Mouse (Mus musculus): ENCODE measurements at regions not wholly inside any gene's neighbourhood (a gene's known extent, or its start where the extent isn't known, plus 50 kb on each side); places are given as distances from the start of the nearest gene placed in this dataset.
A peak's percentile ranks its signal among the peaks of the same experiment; 100 is the strongest.

DNA sequence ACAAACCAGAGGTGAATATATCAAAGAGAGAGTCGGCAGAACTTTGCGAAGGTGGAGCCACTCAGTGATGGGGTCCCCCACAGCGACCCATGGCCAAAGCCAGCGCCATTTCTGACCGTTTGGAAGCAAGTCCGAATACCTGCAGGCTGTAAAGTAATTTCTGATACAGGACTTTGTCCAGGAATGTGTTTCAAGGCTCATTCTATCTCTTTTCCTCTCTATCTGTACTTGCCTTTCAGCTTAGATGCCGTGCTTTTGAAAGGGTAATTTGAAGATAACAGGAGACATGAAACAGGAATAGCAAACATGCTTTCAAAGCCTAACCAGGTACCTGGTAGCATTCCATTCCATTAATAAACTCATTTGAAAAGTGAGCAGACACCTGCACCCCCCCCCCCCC is 221.6 kb upstream of the Adgrl2 start:
- H3K4me2 ChIP-seq (replicated peaks), result 0 out of 2 replicates have a peak overlapping the region, but pooled peaks have one; percentile 9
- H3K9me3 ChIP-seq, result no peaks in the 10 kb centered on the region
- ATAC-seq, result peak; percentile 66
- H3K4me1 ChIP-seq (replicated peaks), result no peaks in the 10 kb centered on the region; the same call in 1 of the 2 replicates
- 72% methylated on average over 7 of the region's 7 CpGs for WGBS
- no peak overlapping the region for H3K27ac ChIP-seq
- no peak overlapping the region for H3K4me3 ChIP-seq (replicated peaks)
- no peaks in the 10 kb centered on the region for H3K36me3 ChIP-seq
- no peaks in the 10 kb centered on the region for H3K27me3 ChIP-seq (replicated peaks)
- no peak overlapping the region for H3K9ac ChIP-seq

DNA sequence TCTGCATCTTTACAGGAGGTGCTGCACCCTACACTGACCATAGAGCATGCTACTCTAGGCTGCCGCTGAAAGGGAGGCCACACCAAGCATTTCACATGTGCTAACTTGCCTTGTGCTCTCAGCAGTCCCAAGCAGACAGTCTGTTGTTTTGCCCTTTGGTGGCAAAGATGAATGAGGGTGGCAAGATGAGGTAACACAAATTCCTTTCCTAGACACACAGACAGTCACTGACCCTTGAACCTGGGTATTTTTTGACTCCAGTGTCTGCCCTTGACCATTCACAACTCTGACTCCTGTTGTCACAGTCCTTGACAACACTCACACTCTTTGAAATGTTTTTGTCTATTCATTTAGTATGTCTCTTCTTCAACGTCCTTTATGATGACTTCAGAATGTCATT is 218.9 kb upstream of the Adgrl2 start:
- WGBS, result 89% methylated on average over 2 of the region's 2 CpGs
- ATAC-seq, result no peak
- Histone ChIP-seq H3K27me3 (replicated peaks) (no peaks in the 10 kb centered on the region), H3K4me1 (replicated peaks) (no peaks in the 10 kb centered on the region; the same call in 1 of the 2 replicates), H3K27ac (no peak overlapping the region), H3K4me2 (replicated peaks) (no peak overlapping the region), H3K9me3 (no peaks in the 10 kb centered on the region), H3K9ac (no peak overlapping the region), H3K36me3 (no peaks in the 10 kb centered on the region), H3K4me3 (replicated peaks) (no peak overlapping the region)

- WGBS, result 59% methylated on average over 5 of the region's 5 CpGs
These were observed 213.1 kb upstream of the Adgrl2 start for GRCm38 (mm10) chr3:149203451-149203850.

DNA sequence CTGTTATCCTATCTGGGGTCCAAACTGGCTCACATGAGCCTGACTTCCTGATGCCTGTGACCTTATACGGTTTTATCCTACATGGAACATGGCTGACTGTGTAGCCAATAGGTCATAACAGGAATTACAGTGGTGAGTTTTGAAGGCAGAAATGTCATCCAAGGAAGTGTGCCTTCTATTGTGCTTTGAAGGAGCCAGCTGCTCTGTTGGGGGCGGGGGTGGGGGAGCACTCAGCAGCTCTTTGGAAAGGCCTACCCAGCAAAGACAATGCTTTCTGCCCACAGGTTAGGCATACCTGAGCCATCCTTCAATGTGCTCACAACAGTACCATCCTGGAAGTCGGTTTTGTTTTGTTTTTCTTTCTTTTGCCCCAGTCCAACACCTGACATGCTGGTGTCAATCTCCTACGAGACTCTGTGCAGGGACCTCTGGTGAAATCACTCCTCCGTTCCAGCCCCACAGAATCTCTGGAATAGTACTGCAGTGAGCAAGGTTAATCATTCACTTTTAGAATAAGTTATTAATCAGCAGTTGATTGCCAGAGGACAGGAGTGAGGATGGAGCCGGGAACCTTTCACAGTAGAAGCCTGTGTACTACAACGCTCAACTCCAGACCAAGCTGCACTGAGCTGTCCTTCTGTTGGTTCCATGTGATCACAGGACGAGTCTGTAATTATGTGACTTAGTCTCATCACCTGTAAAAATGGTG is 206.3 kb upstream of the Adgrl2 start:
- H3K9ac ChIP-seq, result no peak overlapping the region
- peak overlapping the region; percentile 62; the same call in 1 of the 2 replicates for H3K27ac ChIP-seq
- H3K4me2 ChIP-seq (replicated peaks), result peak overlapping the region; percentile 24; the same call in 1 of the 2 replicates
- H3K36me3 ChIP-seq, result no peaks in the 10 kb centered on the region
- H3K4me1 ChIP-seq (replicated peaks), result no peaks in the 10 kb centered on the region
- peak; percentile 98 for ATAC-seq
- no peaks in the 10 kb centered on the region for H3K27me3 ChIP-seq (replicated peaks)
- no peaks in the 10 kb centered on the region for H3K9me3 ChIP-seq
- 71% methylated on average over 8 of the region's 8 CpGs for WGBS
- no peak overlapping the region for H3K4me3 ChIP-seq (replicated peaks)

More at GRCm38 (mm10) chr3:149203451-149203850, 213.1 kb upstream of the Adgrl2 start:
- Histone ChIP-seq H3K4me3 (replicated peaks) (no peak overlapping the region), H3K36me3 (no peaks in the 10 kb centered on the region), H3K4me2 (replicated peaks) (no peak overlapping the region), H3K9ac (no peak overlapping the region), H3K9me3 (no peaks in the 10 kb centered on the region), H3K4me1 (replicated peaks) (no peaks in the 10 kb centered on the region), H3K27ac (no peak overlapping the region), H3K27me3 (replicated peaks) (no peaks in the 10 kb centered on the region)
- no peak for ATAC-seq

- WGBS, result 84% methylated on average over 19 of the region's 19 CpGs
- H3K27me3 ChIP-seq (replicated peaks), result no peaks in the 10 kb centered on the region
- H3K4me3 ChIP-seq (replicated peaks), result no peak overlapping the region
- H3K4me1 ChIP-seq (replicated peaks), result peaks cover 4% of the 10 kb centered on the region; the same call in 1 of the 2 replicates
- no peak for ATAC-seq
- no peak overlapping the region for H3K9ac ChIP-seq
- H3K9me3 ChIP-seq, result no peaks in the 10 kb centered on the region
- no peaks in the 10 kb centered on the region for H3K36me3 ChIP-seq
- H3K27ac ChIP-seq, result no peak overlapping the region
- H3K4me2 ChIP-seq (replicated peaks), result no peak overlapping the region
These were observed 200.7 kb upstream of the Adgrl2 start for GRCm38 (mm10) chr3:149190856-149191576.

DNA sequence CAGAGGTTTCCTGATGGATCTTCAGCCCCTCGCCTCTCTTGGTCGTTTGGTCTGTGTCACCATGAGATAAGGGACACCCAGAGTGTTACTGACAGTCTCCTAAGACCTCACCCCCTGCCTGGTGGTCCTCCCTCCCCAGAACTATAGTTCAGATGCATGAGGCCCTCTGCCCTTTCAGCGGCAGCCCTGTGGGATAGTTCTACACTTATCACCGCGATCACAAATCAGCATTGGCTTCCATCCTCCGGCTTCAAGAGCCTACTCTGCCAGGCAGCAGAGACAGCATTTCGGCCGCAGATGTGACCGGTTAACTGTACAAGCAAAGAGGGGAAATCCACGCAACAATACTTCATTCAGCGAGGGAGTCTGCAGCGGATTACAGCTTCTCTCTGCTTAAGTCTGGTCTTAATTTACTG is 193.8 kb upstream of the Adgrl2 start:
- no peak overlapping the region for H3K9ac ChIP-seq
- H3K27ac ChIP-seq, result peak overlapping the region; percentile 54; the same call in 1 of the 2 replicates
- peak overlapping the region; percentile 48 for H3K4me2 ChIP-seq (replicated peaks)
- no peaks in the 10 kb centered on the region for H3K9me3 ChIP-seq
- 17% methylated on average over 12 of the region's 12 CpGs for WGBS
- no peak overlapping the region for H3K4me3 ChIP-seq (replicated peaks)
- no peak for ATAC-seq
- no peaks in the 10 kb centered on the region for H3K27me3 ChIP-seq (replicated peaks)
- peaks cover 3% of the 10 kb centered on the region for H3K4me1 ChIP-seq (replicated peaks)
- H3K36me3 ChIP-seq, result no peaks in the 10 kb centered on the region

DNA sequence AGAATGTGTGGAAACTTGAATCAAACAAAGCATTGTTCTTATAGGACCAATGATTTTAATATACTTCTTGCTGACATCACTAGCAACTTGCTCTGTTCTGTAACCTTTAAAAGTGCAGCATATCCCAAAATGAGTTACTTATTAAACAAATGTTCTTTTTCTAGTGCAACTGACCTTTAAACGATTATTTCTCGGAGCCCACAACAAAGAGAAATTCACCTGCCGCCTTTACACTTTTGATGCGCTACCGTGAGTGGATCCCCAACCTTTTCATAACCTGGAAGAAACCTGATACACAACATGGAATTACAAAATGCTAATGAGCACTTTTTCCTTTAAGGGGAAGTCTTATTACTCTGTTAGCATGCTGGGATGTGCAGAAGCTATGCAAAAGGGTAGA is 191.7 kb upstream of the Adgrl2 start:
- Histone ChIP-seq H3K4me1 (replicated peaks) (peaks cover 3% of the 10 kb centered on the region; the same call in 1 of the 2 replicates), H3K27me3 (replicated peaks) (no peaks in the 10 kb centered on the region), H3K4me2 (replicated peaks) (peak overlapping the region; percentile 24), H3K9ac (no peak overlapping the region), H3K9me3 (no peaks in the 10 kb centered on the region), H3K4me3 (replicated peaks) (no peak overlapping the region), H3K27ac (peak overlapping the region; percentile 63; the same call in 1 of the 2 replicates), H3K36me3 (no peaks in the 10 kb centered on the region)
- 69% methylated on average over 5 of the region's 5 CpGs for WGBS
- peak; percentile 46 for ATAC-seq

DNA sequence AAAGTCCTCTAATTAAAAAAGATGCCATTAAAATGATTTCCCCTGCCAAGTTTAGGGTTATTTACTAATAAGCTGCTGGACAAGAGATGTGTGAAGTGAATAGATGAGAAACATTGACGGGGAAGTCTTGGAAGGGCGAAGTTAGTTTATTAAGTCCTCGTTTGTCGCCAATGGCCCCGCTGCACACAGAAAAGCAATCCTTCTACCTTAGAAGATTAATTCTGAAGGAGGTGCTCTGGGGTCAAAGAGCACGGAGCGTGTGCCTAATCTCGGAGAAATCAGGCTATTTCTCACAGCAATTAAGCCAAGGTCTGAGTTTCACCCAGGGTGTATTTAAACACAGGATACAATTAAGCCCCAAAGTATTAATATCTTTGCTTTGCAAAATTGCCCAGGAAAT is 189.8 kb upstream of the Adgrl2 start:
- H3K4me3 ChIP-seq (replicated peaks), result no peak overlapping the region
- H3K36me3 ChIP-seq, result no peaks in the 10 kb centered on the region
- H3K27ac ChIP-seq, result peak overlapping the region; percentile 56; the same call in 1 of the 2 replicates
- H3K4me1 ChIP-seq (replicated peaks), result peaks cover 6% of the 10 kb centered on the region; the same call in 1 of the 2 replicates
- H3K4me2 ChIP-seq (replicated peaks), result peak overlapping the region; percentile 47
- 24% methylated on average over 8 of the region's 8 CpGs for WGBS
- H3K9ac ChIP-seq, result 0 out of 2 replicates have a peak overlapping the region, but pooled peaks have one; percentile 13
- ATAC-seq, result 0 out of 2 replicates have a peak, but pooled peaks have one; percentile 26
- no peaks in the 10 kb centered on the region for H3K27me3 ChIP-seq (replicated peaks)
- no peaks in the 10 kb centered on the region for H3K9me3 ChIP-seq

DNA sequence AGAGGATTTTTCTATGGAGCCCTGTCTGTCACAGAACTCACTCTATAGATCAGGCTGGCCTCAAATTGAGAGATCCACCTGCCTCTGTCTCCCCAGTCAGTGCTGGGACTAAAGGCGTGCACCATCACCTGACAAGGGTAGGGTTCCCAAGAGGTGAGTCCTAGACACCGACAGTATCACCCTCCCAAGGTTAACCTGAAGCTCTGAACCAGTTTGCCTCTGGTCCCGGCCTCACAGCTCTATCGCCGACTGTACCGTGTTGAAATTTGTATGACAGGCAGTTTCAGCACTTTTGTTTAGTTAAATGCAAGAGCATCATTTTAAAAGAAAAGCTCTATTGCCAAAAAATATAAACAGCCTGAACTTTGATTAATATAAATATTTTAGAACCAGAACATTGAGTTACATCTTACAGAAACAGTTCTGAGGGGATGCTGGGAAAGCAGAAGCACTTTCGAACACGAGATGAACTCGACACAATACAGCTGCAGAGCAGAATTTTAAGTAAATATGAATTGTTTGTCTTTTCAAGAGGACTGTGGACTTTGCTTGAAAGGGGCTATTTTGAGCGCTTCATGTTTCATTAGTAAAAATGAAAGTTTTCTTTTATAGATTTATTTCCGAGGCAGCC is 189.2 kb upstream of the Adgrl2 start:
- peak; percentile 40 for ATAC-seq
- Histone ChIP-seq H3K4me3 (replicated peaks) (no peak overlapping the region), H3K4me2 (replicated peaks) (peak overlapping the region; percentile 47; the same call in 1 of the 2 replicates)

GRCm38 (mm10) chr3:149178891-149179290 is 188.5 kb upstream of the Adgrl2 start:
- 92% methylated on average over 3 of the region's 3 CpGs for WGBS

More for the DNA sequence above, 189.2 kb upstream of the Adgrl2 start:
- 37% methylated on average over 11 of the region's 11 CpGs for WGBS
- Histone ChIP-seq H3K36me3 (no peaks in the 10 kb centered on the region), H3K27me3 (replicated peaks) (no peaks in the 10 kb centered on the region), H3K27ac (peak overlapping the region; percentile 32; the same call in 1 of the 2 replicates), H3K9me3 (no peaks in the 10 kb centered on the region), H3K9ac (no peak overlapping the region), H3K4me1 (replicated peaks) (peaks cover 6% of the 10 kb centered on the region; the same call in 1 of the 2 replicates)

DNA sequence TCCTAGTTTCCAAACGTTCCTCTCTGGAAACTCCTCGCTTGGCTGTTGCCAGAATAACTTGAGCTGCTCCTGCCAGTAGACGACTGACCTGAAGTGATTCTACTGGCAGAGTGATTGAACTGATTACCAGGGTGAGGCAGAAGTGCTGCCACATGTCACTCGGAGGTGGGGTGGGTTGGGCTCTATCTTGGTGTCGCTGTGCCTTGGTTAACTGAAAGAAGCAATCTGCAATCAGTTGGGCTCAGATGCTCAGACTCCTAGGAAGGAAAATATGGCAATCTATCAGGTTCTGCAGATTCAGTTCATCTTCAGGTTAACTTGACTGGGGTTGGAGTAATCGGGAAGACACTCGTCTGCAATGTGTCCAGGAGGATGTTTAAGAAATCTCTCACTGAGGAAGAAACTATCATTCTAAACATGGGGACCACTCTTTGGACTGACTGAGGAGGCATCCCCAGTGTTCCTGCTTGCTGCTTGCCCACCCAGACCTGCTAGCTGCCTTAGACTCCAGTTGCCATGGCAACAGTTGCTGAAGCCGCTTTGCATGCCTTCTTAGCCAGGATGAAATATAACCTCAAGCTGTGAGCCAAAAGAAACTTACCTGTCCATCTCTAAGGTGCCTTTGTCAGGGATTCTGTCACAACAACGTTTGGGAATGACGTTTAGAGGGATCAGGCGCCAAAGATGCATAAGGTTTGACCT is 184.5 kb upstream of the Adgrl2 start:
- ATAC-seq, result no peak
- peaks cover 10% of the 10 kb centered on the region; the same call in 1 of the 2 replicates for H3K4me1 ChIP-seq (replicated peaks)

More at GRCm38 (mm10) chr3:149178891-149179290, 188.5 kb upstream of the Adgrl2 start:
- Histone ChIP-seq H3K36me3 (no peaks in the 10 kb centered on the region), H3K27me3 (replicated peaks) (no peaks in the 10 kb centered on the region), H3K4me3 (replicated peaks) (no peak overlapping the region), H3K4me1 (replicated peaks) (peaks cover 6% of the 10 kb centered on the region; the same call in 1 of the 2 replicates), H3K4me2 (replicated peaks) (no peak overlapping the region), H3K27ac (no peak overlapping the region), H3K9ac (no peak overlapping the region), H3K9me3 (no peaks in the 10 kb centered on the region)
- ATAC-seq, result no peak

More for the DNA sequence above, 184.5 kb upstream of the Adgrl2 start:
- Histone ChIP-seq H3K4me3 (replicated peaks) (no peak overlapping the region), H3K27ac (no peak overlapping the region), H3K27me3 (replicated peaks) (no peaks in the 10 kb centered on the region), H3K36me3 (no peaks in the 10 kb centered on the region), H3K4me2 (replicated peaks) (no peak overlapping the region), H3K9ac (no peak overlapping the region), H3K9me3 (no peaks in the 10 kb centered on the region)
- WGBS, result 67% methylated on average over 11 of the region's 11 CpGs

Data from intestine, embryonic 15.5 days (tissue).